Mouse (Mus musculus) thymus, adult 2 months (tissue): ENCODE results near the gene Cyp39a1.

ENCODE experiments used
- CTCF ChIP-seq: fragments of 200-500 bp; IDR thresholded peaks from 2 replicates; pipeline ENCODE4 v1.5.1; 2012; ENCODE audit warnings: mild to moderate bottlenecking, control low read depth, low read length, moderate library complexity, borderline replicate concordance; ENCODE audit not compliant: control insufficient read depth, poor library complexity, insufficient read depth; ENCODE audit errors: extremely low read depth
- POLR2A ChIP-seq: fragments of 200-500 bp; IDR thresholded peaks from 2 replicates; pipeline ENCODE4 v1.6.1; 2012; ENCODE audit warnings: mild to moderate bottlenecking, low read length, control low read depth, moderate library complexity; ENCODE audit not compliant: control insufficient read depth, poor library complexity, insufficient read depth; ENCODE audit errors: extremely low read depth

DNA sequence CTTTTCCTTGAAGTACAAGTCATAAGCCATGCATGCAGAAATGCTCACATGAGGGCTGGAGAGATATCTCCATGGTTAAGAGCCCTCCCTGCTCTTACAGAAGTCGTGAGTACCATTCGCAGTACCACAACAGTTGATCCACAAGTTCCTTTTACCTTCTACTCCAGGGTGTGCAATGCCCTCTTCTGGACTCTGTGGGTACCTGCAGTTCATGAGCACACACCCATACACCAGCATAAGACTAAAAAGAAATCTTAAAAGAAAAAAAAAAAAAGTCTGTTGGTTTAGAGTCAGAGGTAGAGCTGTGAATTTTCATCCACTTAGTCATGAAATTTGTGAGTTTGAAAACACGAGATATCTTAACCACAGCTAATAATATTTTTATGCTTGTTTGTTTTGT is 39.5 kb downstream of the Cyp39a1 start:
- TF ChIP-seq POLR2A: no peak
- TF ChIP-seq CTCF: no peak
